In the genomic region with DNA sequence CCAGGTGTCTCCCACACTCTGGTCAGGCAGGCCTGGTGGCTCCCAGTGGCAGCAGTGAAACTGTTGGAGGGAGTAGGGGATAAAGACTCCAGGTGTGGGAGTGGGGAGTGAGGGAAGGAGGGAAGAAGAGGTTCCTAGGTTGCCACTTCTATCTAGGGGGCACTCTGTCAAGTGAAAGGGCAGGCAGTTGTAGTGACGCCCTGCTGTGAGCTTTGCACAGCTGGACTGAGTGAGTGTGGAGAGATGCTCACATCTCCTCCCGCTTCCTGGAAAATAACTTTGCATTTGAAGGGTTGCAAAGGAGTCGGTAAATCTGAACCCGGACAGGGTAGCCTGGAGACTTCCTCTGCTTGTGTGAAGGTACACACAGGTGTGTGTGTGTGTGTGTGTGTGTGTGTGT, we compare ENCODE assay signal across 8 mouse cellular contexts. TPM values are rescaled to one million over a fixed set of nuclear protein-coding genes. Genes with fewer than 3 reads are reported as not detected.
DNase-seq lines count a peak whose midpoint lies in the region; ATAC-seq and TF ChIP-seq lines count a peak whose summit lies in the region.
"Had no signal": no experiment of that assay in that cellular context is flagged by ENCODE, and none has a peak within 500 bp of the region (broad histone marks: within the 10 kb centered on the region; RNA-seq: fewer than 3 reads in every experiment).

No protein-coding gene starts in this region.

- TF ChIP-seq POLR2A in kidney, adult 2 months (IDR thresholded peaks at IDR 0.05; ENCODE audit: low read depth, low read length) = no peak

- peak overlapping the region; percentile 94; the same call in 1 of the 2 replicates for H3K4me2 ChIP-seq in heart, embryonic 14.5 days (ENCODE audit: low read length)
- 0 out of 2 replicates have a peak overlapping the region, but pooled peaks have one; percentile 3 for H3K4me2 ChIP-seq in hindbrain, embryonic 11.5 days (replicated peaks; ENCODE audit: low read depth, low read length)
- peak overlapping the region; percentile 88 for H3K4me2 ChIP-seq in midbrain, embryonic 13.5 days (replicated peaks)

- H3K36me3 ChIP-seq in heart, embryonic 14.5 days (ENCODE audit: control insufficient read depth, insufficient read depth, low read length) = no peaks in the 10 kb centered on the region
- no peaks in the 10 kb centered on the region for H3K36me3 ChIP-seq in embryonic facial prominence, embryonic 10.5 days (replicated peaks)
- no peaks in the 10 kb centered on the region for H3K36me3 ChIP-seq in hindbrain, embryonic 11.5 days (ENCODE audit: control insufficient read depth, insufficient read depth, low read length)
- H3K36me3 ChIP-seq in midbrain, embryonic 13.5 days = no peaks in the 10 kb centered on the region
- no peaks in the 10 kb centered on the region for H3K36me3 ChIP-seq in kidney, adult 2 months (ENCODE audit: control insufficient read depth, insufficient read depth, low read length)
- H3K36me3 ChIP-seq: neural tube, embryonic 12.5 days had no signal

- peaks cover 0 to 3% of the 10 kb centered on the region in 2 experiments for H3K4me1 ChIP-seq in heart, embryonic 14.5 days (ENCODE audit: control insufficient read depth in 2 of 2, insufficient read depth in 2 of 2, low read length in 2 of 2)
- peaks cover 37% of the 10 kb centered on the region for H3K4me1 ChIP-seq in embryonic facial prominence, embryonic 10.5 days
- H3K4me1 ChIP-seq in hindbrain, embryonic 11.5 days (replicated peaks; ENCODE audit: control insufficient read depth, insufficient read depth, low read length) = 0 out of 2 replicates have a peak, but pooled peaks cover 4% of the 10 kb centered on the region
- peaks cover 18% of the 10 kb centered on the region for H3K4me1 ChIP-seq in midbrain, embryonic 13.5 days (replicated peaks)
- no peaks in the 10 kb centered on the region for H3K4me1 ChIP-seq in kidney, adult 2 months (ENCODE audit: control insufficient read depth, insufficient read depth, low read length)

- TF ChIP-seq CTCF in kidney, adult 2 months (conservative IDR thresholded peaks at IDR 0.05; ENCODE audit: insufficient read depth, insufficient read length, low read depth, low read length) = no peak

- H3K9me3 ChIP-seq in heart, embryonic 14.5 days (ENCODE audit: control insufficient read depth, low read length) = no peaks in the 10 kb centered on the region
- H3K9me3 ChIP-seq in embryonic facial prominence, embryonic 10.5 days = no peaks in the 10 kb centered on the region
- H3K9me3 ChIP-seq in hindbrain, embryonic 11.5 days (ENCODE audit: control insufficient read depth, low read length) = no peaks in the 10 kb centered on the region
- no peaks in the 10 kb centered on the region for H3K9me3 ChIP-seq in midbrain, embryonic 13.5 days
- H3K9me3 ChIP-seq: neural tube, embryonic 12.5 days had no signal

- no peaks in the 10 kb centered on the region for H3K27me3 ChIP-seq in heart, embryonic 14.5 days (ENCODE audit: control insufficient read depth, insufficient read depth, low read length)
- H3K27me3 ChIP-seq in embryonic facial prominence, embryonic 10.5 days (replicated peaks; ENCODE audit: low read depth, poor library complexity, severe bottlenecking) = no peaks in the 10 kb centered on the region
- H3K27me3 ChIP-seq in hindbrain, embryonic 11.5 days (ENCODE audit: control insufficient read depth, insufficient read depth, low read length) = no peaks in the 10 kb centered on the region
- no peaks in the 10 kb centered on the region for H3K27me3 ChIP-seq in midbrain, embryonic 13.5 days
- H3K27me3 ChIP-seq in kidney, adult 2 months (replicated peaks; ENCODE audit: control insufficient read depth, insufficient read depth, low read length) = no peaks in the 10 kb centered on the region
- H3K27me3 ChIP-seq: neural tube, embryonic 12.5 days had no signal

- DNase-seq in heart, adult 8-10 months (ENCODE audit: low spot score) = no peak
- no peak for DNase-seq in embryonic facial prominence, embryonic 10.5 days (ENCODE audit: low spot score)
- peak; percentile 22 for DNase-seq in hindbrain, embryonic 11.5 days (ENCODE audit: low spot score)
- no peak for DNase-seq in frontal cortex, postnatal 36 days (ENCODE audit: low spot score in 2 of 2)
- DNase-seq in kidney, adult 2 months = no peak

- H3K4me3 ChIP-seq in heart, embryonic 14.5 days (ENCODE audit: control insufficient read depth in 1 of 2, insufficient read depth in 1 of 2, low read depth in 1 of 2, low read length in 2 of 2) = no peak overlapping the region
- H3K4me3 ChIP-seq in embryonic facial prominence, embryonic 10.5 days = peak overlapping the region; percentile 89
- H3K4me3 ChIP-seq in hindbrain, embryonic 11.5 days (ENCODE audit: low read depth, low read length) = no peak overlapping the region
- peak overlapping the region; percentile 98 for H3K4me3 ChIP-seq in midbrain, embryonic 13.5 days (replicated peaks)
- no peak overlapping the region for H3K4me3 ChIP-seq in kidney, adult 2 months (ENCODE audit: insufficient read depth, low read depth, low read length)

- no peak overlapping the region for H3K9ac ChIP-seq in heart, embryonic 14.5 days (ENCODE audit: low read length)
- H3K9ac ChIP-seq in hindbrain, embryonic 11.5 days (ENCODE audit: low read depth, low read length) = peak overlapping the region; percentile 27; the same call in 1 of the 2 replicates
- H3K9ac ChIP-seq in midbrain, embryonic 13.5 days (replicated peaks) = no peak overlapping the region

- 35% methylated on average over 4 of the region's 4 CpGs for WGBS in heart, embryonic 14.5 days
- 16% methylated on average over 4 of the region's 4 CpGs for WGBS in embryonic facial prominence, embryonic 10.5 days
- 7% methylated on average over 4 of the region's 4 CpGs for WGBS in hindbrain, embryonic 11.5 days
- 13% methylated on average over 4 of the region's 4 CpGs for WGBS in midbrain, embryonic 13.5 days
- WGBS in kidney, adult 2 months = 64% methylated on average over 4 of the region's 4 CpGs

- ATAC-seq in heart, embryonic 14.5 days (ENCODE audit: insufficient number of reproducible peaks, insufficient read depth, low FRiP score, low read depth) = no peak
- no peak for ATAC-seq in hindbrain, embryonic 11.5 days (ENCODE audit: low FRiP score)
- ATAC-seq in midbrain, embryonic 13.5 days = no peak

- H3K27ac ChIP-seq in heart, embryonic 14.5 days (replicated peaks in 1 of 2; ENCODE audit: control insufficient read depth in 1 of 2, insufficient read depth in 1 of 2, low read depth in 2 of 2, low read length in 2 of 2) = no peak overlapping the region
- H3K27ac ChIP-seq in embryonic facial prominence, embryonic 10.5 days (replicated peaks) = peak overlapping the region; percentile 54; the same call in 1 of the 2 replicates
- H3K27ac ChIP-seq in hindbrain, embryonic 11.5 days (ENCODE audit: low read depth, low read length) = no peak overlapping the region
- no peak overlapping the region for H3K27ac ChIP-seq in midbrain, embryonic 13.5 days
- H3K27ac ChIP-seq in kidney, adult 2 months (ENCODE audit: insufficient read depth, low read depth, low read length) = no peak overlapping the region

RNA-seq across cellular contexts. Expression of a gene that starts 0.7 kb away (rescaled TPM):
- 46.0 and 49.7 TPM in 2 replicates for polyA plus RNA-seq in heart, embryonic 14.5 days (2014; fragmentation: Nextera tagmentation; extraction: Ambion mirVana)
- 10 to 100 TPM; 38.7 to 49.2 (median 46.0) TPM for total RNA-seq in heart, adult 8-10 months (2022)
- 29.2 and 33.0 TPM in 2 replicates for polyA plus RNA-seq in embryonic facial prominence, embryonic 10.5 days (2016; fragmentation: Nextera tagmentation; extraction: Ambion mirVana)
- polyA plus RNA-seq in hindbrain, embryonic 11.5 days (2014; fragmentation: Nextera tagmentation; extraction: Ambion mirVana) = 59.6 and 73.7 TPM in 2 replicates
- 32.4 and 50.7 TPM in 2 replicates for polyA plus RNA-seq in midbrain, embryonic 13.5 days (2015; fragmentation: Nextera tagmentation; extraction: Ambion mirVana)
- polyA plus RNA-seq in kidney, adult 2 months (2012; rRNA removed) = 38.9 and 41.7 TPM in 2 replicates

Comparison
In these comparisons a context has a peak if more than half of its experiments do, and no peak if none do; other contexts are left out.
1. H3K4me2 ChIP-seq: peak in every context shown above with its lines; median percentile 94 in heart, embryonic 14.5 days; 88 in midbrain, embryonic 13.5 days; 3 in hindbrain, embryonic 11.5 days.
2. H3K4me3 ChIP-seq: peak in embryonic facial prominence, embryonic 10.5 days (single experiment) and midbrain, embryonic 13.5 days (single experiment); none in heart, embryonic 14.5 days (0 of 2), hindbrain, embryonic 11.5 days (single experiment) and kidney, adult 2 months (single experiment).